ENCODE assay signal across 12 mouse cellular contexts in genomic region chr8:66339551-66339950, GRCm38 (mm10).
"Had no signal": no experiment of that assay in that cellular context is flagged by ENCODE, and none has a peak within 500 bp of the region (broad histone marks: within the 10 kb centered on the region; RNA-seq: fewer than 3 reads in every experiment).

No protein-coding gene starts in this region.

- ATAC-seq: intestine, embryonic 15.5 days; lung, postnatal 0 days; midbrain, embryonic 15.5 days had no signal

- DNase-seq: kidney, adult 11 months; kidney, adult 8-10 months; kidney, postnatal 10 days; kidney, postnatal 36 days; liver, embryonic 13.5 days; lung, embryonic 14.5 days; retina, postnatal 1 day; right cerebral cortex, postnatal 25 days; thymus, postnatal 25 days had no signal
